Mouse (Mus musculus) splenic B cell, adult 2 months (primary cell): ENCODE results near the gene Cuedc1.

Experiments used
- DNase-seq: peaks from one replicate; pipeline ENCODE4 v3.0.0-alpha.2; 2011; ENCODE audit warnings: low read depth, low spot score
- H3K27me3 ChIP-seq: 2 replicates; pipeline ENCODE4 v1.6.1; 2012; ENCODE audit warnings: mild to moderate bottlenecking, low read length, moderate library complexity, mixed read lengths; ENCODE audit not compliant: control insufficient read depth, poor library complexity, insufficient read depth, severe bottlenecking
- H3K36me3 ChIP-seq: 2 replicates; pipeline ENCODE4 v1.6.1; 2012; ENCODE audit warnings: mild to moderate bottlenecking, low read length, moderate library complexity, mixed read lengths; ENCODE audit not compliant: control insufficient read depth, poor library complexity, insufficient read depth, severe bottlenecking

Cuedc1 gene

GRCm38 (mm10) chr11:88098021-88098729, at the start of gene Cuedc1:
Cuedc1 (plus strand) TSS chr11:88098058.
- H3K27me3 ChIP-seq = no peaks in the 10 kb centered on the region
- H3K36me3 ChIP-seq = no peaks in the 10 kb centered on the region
- DNase-seq = no peak

GRCm38 (mm10) chr11:88048961-88049670, 48.7 kb upstream of the Cuedc1 start:
- H3K36me3 ChIP-seq = peaks cover 8% of the 10 kb centered on the region; the same call in 1 of the 2 replicates
- peak; percentile 68 for DNase-seq
- no peaks in the 10 kb centered on the region for H3K27me3 ChIP-seq

- Histone ChIP-seq H3K36me3 (peaks cover 8% of the 10 kb centered on the region; the same call in 1 of the 2 replicates), H3K27me3 (no peaks in the 10 kb centered on the region)
- peak; percentile 55 for DNase-seq
These were observed 48.1 kb upstream of the Cuedc1 start for GRCm38 (mm10) chr11:88049732-88050131.

GRCm38 (mm10) chr11:88052638-88053037, 45.2 kb upstream of the Cuedc1 start:
- no peak for DNase-seq
- Histone ChIP-seq H3K36me3 (peaks cover 8% of the 10 kb centered on the region; the same call in 1 of the 2 replicates), H3K27me3 (no peaks in the 10 kb centered on the region)

GRCm38 (mm10) chr11:88053821-88054220, 44.0 kb upstream of the Cuedc1 start:
- no peaks in the 10 kb centered on the region for H3K27me3 ChIP-seq
- H3K36me3 ChIP-seq = peaks cover 8% of the 10 kb centered on the region; the same call in 1 of the 2 replicates
- no peak for DNase-seq

GRCm38 (mm10) chr11:88054589-88054988, 43.3 kb upstream of the Cuedc1 start:
- peaks cover 4% of the 10 kb centered on the region; the same call in 1 of the 2 replicates for H3K36me3 ChIP-seq
- H3K27me3 ChIP-seq = no peaks in the 10 kb centered on the region
- DNase-seq = peak; percentile 78

GRCm38 (mm10) chr11:88055777-88056176, 42.1 kb upstream of the Cuedc1 start:
- no peaks in the 10 kb centered on the region for H3K27me3 ChIP-seq
- DNase-seq = no peak
- H3K36me3 ChIP-seq = peaks cover 4% of the 10 kb centered on the region; the same call in 1 of the 2 replicates

- no peaks in the 10 kb centered on the region for H3K36me3 ChIP-seq
- no peaks in the 10 kb centered on the region for H3K27me3 ChIP-seq
- DNase-seq = peak; percentile 31
These were observed 40.1 kb upstream of the Cuedc1 start for GRCm38 (mm10) chr11:88057788-88058187.

- Histone ChIP-seq H3K36me3 (no peaks in the 10 kb centered on the region), H3K27me3 (no peaks in the 10 kb centered on the region)
- DNase-seq = peak; percentile 80
These were observed 38.7 kb upstream of the Cuedc1 start for GRCm38 (mm10) chr11:88059141-88059540.

GRCm38 (mm10) chr11:88061892-88062625, 35.8 kb upstream of the Cuedc1 start:
- Histone ChIP-seq H3K36me3 (no peaks in the 10 kb centered on the region), H3K27me3 (no peaks in the 10 kb centered on the region)
- peak; percentile 71 for DNase-seq

GRCm38 (mm10) chr11:88065732-88066131, 32.1 kb upstream of the Cuedc1 start:
- DNase-seq = no peak
- Histone ChIP-seq H3K36me3 (no peaks in the 10 kb centered on the region), H3K27me3 (no peaks in the 10 kb centered on the region)

GRCm38 (mm10) chr11:88067191-88067585, 30.7 kb upstream of the Cuedc1 start:
- peaks cover 3% of the 10 kb centered on the region; the same call in 1 of the 2 replicates for H3K36me3 ChIP-seq
- DNase-seq = peak; percentile 51
- H3K27me3 ChIP-seq = no peaks in the 10 kb centered on the region

GRCm38 (mm10) chr11:88067586-88068410, 30.1 kb upstream of the Cuedc1 start, which contains the start of gene Vezf1:
Vezf1 (plus strand) TSS chr11:88068279.
- peaks cover 3% of the 10 kb centered on the region; the same call in 1 of the 2 replicates for H3K36me3 ChIP-seq
- DNase-seq = peak; percentile 81
- no peaks in the 10 kb centered on the region for H3K27me3 ChIP-seq
